Mouse (Mus musculus) heart, postnatal 0 days (tissue): ENCODE results near the gene Aspg. TPM values are rescaled to one million over a fixed set of nuclear protein-coding genes. Genes with fewer than 3 reads are reported as not detected.
A peak's percentile ranks its signal among the peaks of the same experiment; 100 is the strongest.

Source experiments
- ATAC-seq: fragments of 200-750 bp; cut with Nextera tagmentation; 2 replicates; pipeline ENCODE4 v1.8.0; 2017; ENCODE audit warnings: low read depth, moderate number of reproducible peaks, moderate library complexity; ENCODE audit not compliant: insufficient read depth
- DNase-seq: peaks from one replicate; pipeline ENCODE4 v3.0.0-alpha.2; 2016; ENCODE audit warnings: low spot score
- H3K27ac ChIP-seq: fragments of 300-500 bp; sonication (generic); 2 replicates; pipeline ENCODE4 v1.5.1; 2014; ENCODE audit warnings: low read depth, mild to moderate bottlenecking
- H3K27me3 ChIP-seq: fragments of 300-500 bp; sonication (generic); 2 replicates; pipeline ENCODE4 v1.6.1; 2014; ENCODE audit warnings: low read length, mixed read lengths; ENCODE audit not compliant: control insufficient read depth, insufficient read depth
- H3K36me3 ChIP-seq: fragments of 300-500 bp; sonication (generic); replicated peaks from 2 replicates; pipeline ENCODE4 v1.6.1; 2014; ENCODE audit warnings: low read length, mixed read lengths; ENCODE audit not compliant: control insufficient read depth, insufficient read depth
- H3K4me1 ChIP-seq: fragments of 300-500 bp; sonication (generic); 2 replicates; pipeline ENCODE4 v1.6.1; 2014; ENCODE audit warnings: antibody characterized with exemption; ENCODE audit not compliant: control insufficient read depth, insufficient read depth
- H3K4me2 ChIP-seq: fragments of 300-500 bp; sonication (generic); 2 replicates; pipeline ENCODE4 v1.6.1; 2014; ENCODE audit warnings: low read depth, mild to moderate bottlenecking, low read length, moderate library complexity
- H3K4me3 ChIP-seq: fragments of 300-500 bp; sonication (generic); 2 replicates; pipeline ENCODE4 v1.5.1; 2014; ENCODE audit warnings: low read depth, low read length
- H3K9ac ChIP-seq: fragments of 300-500 bp; sonication (generic); replicated peaks from 2 replicates; pipeline ENCODE4 v1.6.1; 2014; ENCODE audit warnings: low read depth, low read length, mixed read lengths
- H3K9me3 ChIP-seq: fragments of 300-500 bp; sonication (generic); replicated peaks from 2 replicates; pipeline ENCODE4 v1.6.1; 2016; ENCODE audit warnings: low read length; ENCODE audit not compliant: control insufficient read depth
- CTCF ChIP-seq: IDR thresholded peaks from 2 replicates; pipeline ENCODE4 v1.5.1; 2016; ENCODE audit warnings: antibody characterized with exemption, control low read depth, low read depth
- EP300 ChIP-seq: IDR thresholded peaks from 2 replicates; pipeline ENCODE4 v1.6.1; 2016; ENCODE audit warnings: antibody characterized with exemption, low read depth
- WGBS: fragments of 180-500 bp; shearing (Covaris S2); extraction: QIAGEN DNeasy Blood & Tissue Kit; methylation state at CpG from one replicate; pipeline ENCODE4 v1.1.7; 2014; 5-methylcytosine and 5-hydroxymethylcytosine counted together
- polyA plus RNA-seq: library from polyadenylated mRNA; unstranded; fragments of >200 nt; fragmentation: Nextera tagmentation; extraction: Ambion mirVana; gene quantifications from 2 replicates; pipeline ENCODE4 v1.2.1, GENCODE M21; 2015
- total RNA-seq: library from RNA; depleted of rRNA; stranded (reverse); fragments of >200 nt; gene quantifications from 2 replicates; pipeline ENCODE4 v1.2.3, GENCODE M21; 2014; ENCODE audit warnings: low replicate concordance

Gene Aspg
- total and polyA plus RNA-seq, 2 experiments from 2014 or later = 0.11 to 3.6 TPM

DNA sequence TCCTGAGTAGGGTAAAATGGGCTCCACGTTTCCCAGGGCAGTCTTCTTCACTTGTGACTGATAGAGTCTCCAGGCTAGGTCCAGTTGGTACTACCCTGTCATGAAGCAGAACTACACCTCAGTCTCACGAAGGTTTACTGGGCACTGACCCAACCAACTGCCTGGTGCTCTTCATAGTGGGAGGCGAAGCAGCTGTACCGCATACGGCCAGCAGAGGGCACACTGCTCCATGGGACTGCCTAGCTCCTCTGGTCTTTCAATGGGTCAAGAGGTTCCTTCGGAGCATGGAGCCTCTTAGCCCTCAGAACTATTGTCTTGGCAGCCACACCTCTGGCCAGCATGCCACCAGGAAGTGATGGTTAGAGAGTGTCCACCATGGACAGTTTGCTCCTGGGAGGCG is 7.2 kb downstream of the Aspg start:
- H3K9me3 ChIP-seq = no peaks in the 10 kb centered on the region
- WGBS = 11% methylated on average over 7 of the region's 7 CpGs
- H3K4me2 ChIP-seq = no peak overlapping the region
- no peak overlapping the region for H3K9ac ChIP-seq
- DNase-seq (peak; percentile 70), ATAC-seq (peak; percentile 45)
- no peak overlapping the region for H3K4me3 ChIP-seq
- no peaks in the 10 kb centered on the region for H3K4me1 ChIP-seq
- TF ChIP-seq CTCF (peak; percentile 98), EP300 (no peak)
- H3K36me3 ChIP-seq = no peaks in the 10 kb centered on the region
- H3K27ac ChIP-seq = no peak overlapping the region
- H3K27me3 ChIP-seq = peaks cover 20% of the 10 kb centered on the region

DNA sequence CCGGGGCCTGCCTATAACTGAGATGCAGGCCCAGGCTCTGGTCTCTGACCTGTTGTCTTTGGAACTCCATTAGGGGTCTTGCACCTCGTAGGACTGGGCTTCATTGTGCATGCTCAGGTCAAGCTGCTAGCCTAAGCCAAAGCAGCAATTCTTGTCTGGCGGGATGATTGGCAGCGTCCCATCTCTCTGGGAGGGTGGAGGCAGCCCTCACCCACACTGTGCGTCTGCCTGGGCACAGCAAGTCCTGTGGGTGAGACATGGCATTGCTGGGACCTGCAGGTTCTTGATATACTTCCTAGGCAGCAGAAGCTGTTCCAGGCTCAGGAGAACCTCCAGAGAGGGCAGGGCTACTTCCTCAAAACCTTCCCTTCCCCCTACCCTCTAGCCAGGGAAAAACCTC is 10.5 kb downstream of the Aspg start:
- H3K36me3 ChIP-seq = no peaks in the 10 kb centered on the region
- DNase-seq (no peak), ATAC-seq (no peak)
- no peaks in the 10 kb centered on the region for H3K9me3 ChIP-seq
- H3K4me2 ChIP-seq = no peak overlapping the region
- no peak overlapping the region for H3K9ac ChIP-seq
- H3K27me3 ChIP-seq = peaks cover 17% of the 10 kb centered on the region
- 74% methylated on average over 5 of the region's 5 CpGs for WGBS
- TF ChIP-seq EP300 = no peak
- no peak for TF ChIP-seq CTCF
- no peaks in the 10 kb centered on the region for H3K4me1 ChIP-seq
- H3K4me3 ChIP-seq = no peak overlapping the region
- H3K27ac ChIP-seq = no peak overlapping the region

DNA sequence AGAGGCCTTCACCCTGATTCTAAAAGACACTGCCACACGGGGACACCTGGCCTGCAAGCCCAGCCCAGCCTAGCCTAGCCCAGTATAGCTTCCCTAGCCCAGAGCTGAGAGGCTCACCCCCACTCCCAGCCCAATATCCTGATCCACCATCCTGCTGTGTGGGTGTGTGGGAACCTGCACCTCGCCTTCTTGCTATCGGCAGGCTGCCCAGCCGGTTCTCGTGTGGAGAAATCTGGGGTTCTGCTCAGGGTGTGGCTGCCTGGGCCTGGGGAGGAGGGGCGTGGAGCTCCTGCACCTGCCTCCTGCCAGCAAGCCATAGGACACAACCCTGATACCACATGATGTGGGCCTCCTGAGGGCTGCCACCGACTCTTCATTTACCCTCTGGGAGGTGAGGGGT is 11.2 kb downstream of the Aspg start:
- Histone ChIP-seq H3K4me1 (no peaks in the 10 kb centered on the region), H3K4me3 (no peak overlapping the region), H3K27ac (no peak overlapping the region), H3K9ac (no peak overlapping the region), H3K9me3 (no peaks in the 10 kb centered on the region), H3K27me3 (peaks cover 16% of the 10 kb centered on the region), H3K4me2 (no peak overlapping the region), H3K36me3 (no peaks in the 10 kb centered on the region)
- DNase-seq (no peak), ATAC-seq (no peak)
- WGBS = 72% methylated on average over 7 of the region's 7 CpGs
- TF ChIP-seq CTCF (no peak), EP300 (no peak)

DNA sequence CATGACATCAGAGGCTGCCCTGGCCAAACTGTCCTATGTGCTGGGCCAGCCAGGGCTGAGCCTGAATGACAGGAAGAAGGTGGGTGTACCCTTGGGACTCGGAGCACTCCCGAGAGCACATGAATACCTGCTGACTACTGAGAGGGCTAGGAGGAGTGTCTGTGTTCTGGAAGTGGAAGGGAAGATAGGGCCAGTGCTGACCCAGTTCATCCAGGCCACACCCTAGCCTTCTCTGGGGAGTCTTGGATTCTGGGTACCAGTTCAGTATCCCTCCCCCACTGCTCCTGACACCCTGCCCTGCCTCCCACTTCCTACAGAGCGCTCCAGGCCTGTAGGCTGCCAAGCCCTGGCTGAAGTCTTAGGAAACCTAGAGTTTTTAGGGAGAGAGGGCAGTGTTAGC is 14.7 kb downstream of the Aspg start:
- Histone ChIP-seq H3K27ac (no peak overlapping the region), H3K9ac (no peak overlapping the region), H3K36me3 (no peaks in the 10 kb centered on the region), H3K4me1 (no peaks in the 10 kb centered on the region), H3K4me2 (no peak overlapping the region), H3K4me3 (no peak overlapping the region), H3K27me3 (0 out of 2 replicates have a peak, but pooled peaks cover 5% of the 10 kb centered on the region), H3K9me3 (no peaks in the 10 kb centered on the region)
- TF ChIP-seq CTCF (no peak), EP300 (no peak)
- ATAC-seq = 0 out of 2 replicates have a peak, but pooled peaks have one; percentile 21
- 41% methylated on average over 3 of the region's 3 CpGs for WGBS
- peak; percentile 10 for DNase-seq

DNA sequence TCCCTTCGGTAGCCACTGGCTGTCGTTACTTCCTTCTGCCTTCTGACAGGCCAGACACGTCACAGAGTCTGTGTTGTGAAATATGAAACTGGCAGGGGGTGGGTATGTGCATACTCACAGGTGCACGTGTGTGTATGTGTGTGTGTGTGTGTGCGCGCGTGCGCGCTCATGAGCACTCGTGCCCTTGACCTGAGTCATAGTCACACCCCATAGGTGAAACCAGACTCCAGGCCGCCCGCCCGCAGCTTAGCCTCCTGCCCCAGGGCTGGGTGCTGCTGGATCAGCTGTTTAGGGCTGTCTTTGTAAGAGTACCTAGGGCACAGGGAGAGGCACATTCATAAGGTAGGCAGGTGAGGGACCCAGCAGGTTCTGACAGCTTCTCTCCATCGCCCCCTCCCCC is 19.4 kb downstream of the Aspg start:
- Histone ChIP-seq H3K4me2 (no peak overlapping the region), H3K4me1 (no peaks in the 10 kb centered on the region), H3K9ac (no peak overlapping the region), H3K27me3 (peaks cover 25% of the 10 kb centered on the region), H3K36me3 (no peaks in the 10 kb centered on the region), H3K4me3 (no peak overlapping the region), H3K27ac (no peak overlapping the region), H3K9me3 (no peaks in the 10 kb centered on the region)
- DNase-seq = no peak
- TF ChIP-seq CTCF = no peak
- TF ChIP-seq EP300 = no peak
- ATAC-seq = no peak
- 79% methylated on average over 14 of the region's 14 CpGs for WGBS

DNA sequence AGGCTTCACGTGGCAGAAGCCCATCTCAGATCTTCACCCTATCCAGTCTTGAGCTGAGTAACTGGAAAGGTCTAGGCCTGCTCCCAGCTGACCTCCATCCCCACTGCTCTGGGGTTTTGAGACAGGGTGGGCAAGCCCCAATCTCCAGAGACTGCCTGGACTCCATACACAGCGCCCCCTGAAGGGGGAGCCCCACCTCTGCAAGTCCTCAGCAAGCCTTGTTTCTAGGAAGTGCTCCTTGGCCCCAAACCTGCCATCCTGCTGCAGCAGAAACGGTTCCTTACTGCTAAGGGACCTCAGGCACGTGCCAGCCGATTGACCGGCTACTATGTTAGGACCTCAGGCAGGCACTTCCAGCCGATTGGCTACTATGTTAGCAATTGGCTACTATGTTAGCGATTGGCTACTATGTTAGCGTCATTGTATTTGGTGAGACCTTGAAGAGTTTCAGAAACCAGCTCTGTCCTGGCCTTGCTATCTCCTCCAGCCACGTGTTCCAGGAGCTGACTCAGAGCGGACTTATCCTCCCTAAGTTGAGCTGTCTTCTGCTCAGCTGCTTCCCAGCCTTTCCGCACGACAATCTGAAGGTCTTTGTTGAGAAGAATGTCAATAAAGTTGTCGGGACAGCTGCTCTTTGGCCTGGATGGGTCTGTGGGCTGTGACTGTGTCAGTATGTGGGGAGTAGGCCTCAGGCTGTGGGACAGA is 20.6 kb downstream of the Aspg start:
- Histone ChIP-seq H3K9me3 (no peaks in the 10 kb centered on the region), H3K4me1 (no peaks in the 10 kb centered on the region), H3K4me3 (no peak overlapping the region), H3K9ac (no peak overlapping the region), H3K36me3 (no peaks in the 10 kb centered on the region), H3K27me3 (peaks cover 37% of the 10 kb centered on the region), H3K4me2 (no peak overlapping the region), H3K27ac (no peak overlapping the region)
- TF ChIP-seq CTCF (no peak), EP300 (no peak)
- 58% methylated on average over 14 of the region's 14 CpGs for WGBS
- no peak for ATAC-seq
- no peak for DNase-seq
